Mouse (Mus musculus) hindlimb bud, embryonic 11.5 days (tissue): ENCODE data around the gene Aunip.

Experiments
- DNase-seq: peaks from one replicate; pipeline ENCODE4 v3.0.0-alpha.2; 2012; ENCODE audit warnings: low read depth, low spot score; ENCODE audit errors: extremely low spot score

Aunip gene

GRCm38 (mm10) chr4:134551494-134552316 lies 40.9 kb downstream of the Aunip start, which contains the start of gene Selenon:
Selenon (minus strand) TSS chr4:134552166.
- no peak for DNase-seq

GRCm38 (mm10) chr4:134553631-134554030 lies 42.8 kb downstream of the Aunip start:
- no peak for DNase-seq

- DNase-seq = no peak
Measured at GRCm38 (mm10) chr4:134555956-134556580, 45.3 kb downstream of the Aunip start.

- no peak for DNase-seq
Measured at GRCm38 (mm10) chr4:134557626-134558249, 46.9 kb downstream of the Aunip start.

GRCm38 (mm10) chr4:134558570-134559113 lies 47.8 kb downstream of the Aunip start:
- no peak for DNase-seq

GRCm38 (mm10) chr4:134559154-134559553 lies 48.4 kb downstream of the Aunip start:
- no peak for DNase-seq

GRCm38 (mm10) chr4:134560699-134561098 lies 49.9 kb downstream of the Aunip start:
- no peak for DNase-seq

GRCm38 (mm10) chr4:134562014-134562413 lies 51.2 kb downstream of the Aunip start:
- DNase-seq = no peak

GRCm38 (mm10) chr4:134563624-134564023 lies 52.8 kb downstream of the Aunip start:
- DNase-seq = no peak

- no peak for DNase-seq
Measured at GRCm38 (mm10) chr4:134564093-134564492, 53.3 kb downstream of the Aunip start.

GRCm38 (mm10) chr4:134567377-134568226 lies 56.8 kb downstream of the Aunip start:
- DNase-seq = no peak

GRCm38 (mm10) chr4:134569205-134569604 lies 58.4 kb downstream of the Aunip start:
- no peak for DNase-seq

GRCm38 (mm10) chr4:134569831-134570230 lies 59.0 kb downstream of the Aunip start:
- DNase-seq = no peak

- DNase-seq = no peak
Measured at GRCm38 (mm10) chr4:134570704-134571451, 60.1 kb downstream of the Aunip start.

- DNase-seq = no peak
Measured at GRCm38 (mm10) chr4:134572449-134573300, 61.9 kb downstream of the Aunip start.
